Mouse (Mus musculus) heart, adult 2 months (tissue): Measurements from ENCODE around the gene Lingo1. TPM values are rescaled to one million over a fixed set of nuclear protein-coding genes. Genes with fewer than 3 reads are reported as not detected.

ENCODE experiments used
- DNase-seq, 2 experiments: peaks; one replicate each; pipeline ENCODE4 v3.0.0; 2021
- H3K27ac ChIP-seq: fragments of 200-600 bp; 2 replicates; pipeline ENCODE4 v1.8.1; 2022
- H3K27me3 ChIP-seq: fragments of 200-500 bp; 2 replicates; pipeline ENCODE4 v1.6.1; 2012; ENCODE audit warnings: mild to moderate bottlenecking, low read length, inconsistent platforms, mixed read lengths; ENCODE audit not compliant: control insufficient read depth, insufficient read depth
- H3K36me3 ChIP-seq: fragments of 200-500 bp; 2 replicates; pipeline ENCODE4 v1.6.1; 2012; ENCODE audit warnings: low read length, inconsistent platforms; ENCODE audit not compliant: control insufficient read depth, insufficient read depth
- H3K4me1 ChIP-seq: fragments of 200-500 bp; 2 replicates; pipeline ENCODE4 v1.6.1; 2011; ENCODE audit warnings: low read length; ENCODE audit not compliant: control insufficient read depth, insufficient read depth
- H3K4me3 ChIP-seq: fragments of 200-600 bp; 2 replicates; pipeline ENCODE4 v1.8.1; 2022
- H3K79me2 ChIP-seq: fragments of 200-500 bp; replicated peaks from 2 replicates; pipeline ENCODE4 v1.6.1; 2012; ENCODE audit warnings: mild to moderate bottlenecking, inconsistent platforms, low read length, moderate library complexity, mixed read lengths; ENCODE audit not compliant: control insufficient read depth, insufficient read depth
- H3K9ac ChIP-seq: fragments of 200-500 bp; 2 replicates; pipeline ENCODE4 v1.6.1; 2012; ENCODE audit warnings: low read depth, mild to moderate bottlenecking, control low read depth, inconsistent platforms, low read length, mixed read lengths
- CTCF ChIP-seq: fragments of 200-600 bp; IDR thresholded peaks from 2 replicates; pipeline ENCODE4 v1.8.1; 2022; ENCODE audit warnings: antibody characterized with exemption, mild to moderate bottlenecking, moderate library complexity
- EP300 ChIP-seq: fragments of 200-500 bp; IDR thresholded peaks from 2 replicates; pipeline ENCODE4 v1.6.1; 2011; ENCODE audit warnings: low read depth, low read length, control low read depth; ENCODE audit not compliant: insufficient read depth
- POLR2A ChIP-seq: fragments of 200-500 bp; IDR thresholded peaks from 2 replicates; pipeline ENCODE4 v1.6.1; 2011; ENCODE audit warnings: mild to moderate bottlenecking, low read depth, low read length, control low read depth; ENCODE audit not compliant: insufficient read depth
- WGBS: fragments of 180-500 bp; shearing (Covaris S2); methylation state at CpG from one replicate; pipeline ENCODE4 v1.1.7; 2018; 5-methylcytosine and 5-hydroxymethylcytosine counted together
- intact Hi-C: fragments of 180-260 bp; cut with DNase I; formaldehyde crosslinking; loops from one replicate; pipeline ENCODE4 v1.15.1; 2025
- polyA plus RNA-seq: library from polyadenylated mRNA; depleted of rRNA; stranded (reverse); fragments of >200 nt; gene quantifications from 2 replicates; pipeline ENCODE4 v1.2.3, GENCODE M21; 2012
- total RNA-seq, 2 experiments: library from RNA; stranded (reverse); gene quantifications; 2 replicates each; pipeline ENCODE4 v1.2.3; 2021

Gene Lingo1
- total and polyA plus RNA-seq, 3 experiments = 1.2 to 5.5 (median 1.3) TPM

DNA sequence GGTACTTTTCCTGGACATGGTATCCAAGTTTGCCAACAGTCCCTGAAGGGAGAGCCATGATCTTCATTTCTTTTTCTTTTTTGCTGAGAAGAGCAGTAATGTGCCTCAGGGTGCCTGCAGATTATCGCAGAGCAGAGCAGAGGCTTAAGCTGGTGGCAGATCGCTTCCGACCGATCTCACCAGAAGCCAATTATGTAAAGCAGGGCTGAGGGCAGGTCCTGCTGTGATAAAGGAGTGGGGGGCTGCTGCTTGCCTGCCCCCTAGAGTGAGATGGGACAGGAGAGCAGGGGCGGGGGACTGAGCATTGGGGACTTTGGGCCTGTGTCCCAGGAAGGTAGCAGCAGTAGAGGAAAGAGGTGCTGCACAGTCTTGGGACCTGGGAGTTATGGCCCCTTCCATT lies 186.8 kb downstream of the Lingo1 start:
- Histone ChIP-seq H3K79me2 (no peaks in the 10 kb centered on the region), H3K4me1 (no peaks in the 10 kb centered on the region), H3K9ac (no peak overlapping the region), H3K27me3 (no peaks in the 10 kb centered on the region), H3K36me3 (no peaks in the 10 kb centered on the region), H3K4me3 (no peak overlapping the region), H3K27ac (no peak overlapping the region)
- no peak for DNase-seq
- TF ChIP-seq EP300 = no peak
- TF ChIP-seq CTCF = no peak
- TF ChIP-seq POLR2A = no peak
- WGBS = 75% methylated on average over 5 of the region's 5 CpGs
- intact Hi-C loops = no loop called here

DNA sequence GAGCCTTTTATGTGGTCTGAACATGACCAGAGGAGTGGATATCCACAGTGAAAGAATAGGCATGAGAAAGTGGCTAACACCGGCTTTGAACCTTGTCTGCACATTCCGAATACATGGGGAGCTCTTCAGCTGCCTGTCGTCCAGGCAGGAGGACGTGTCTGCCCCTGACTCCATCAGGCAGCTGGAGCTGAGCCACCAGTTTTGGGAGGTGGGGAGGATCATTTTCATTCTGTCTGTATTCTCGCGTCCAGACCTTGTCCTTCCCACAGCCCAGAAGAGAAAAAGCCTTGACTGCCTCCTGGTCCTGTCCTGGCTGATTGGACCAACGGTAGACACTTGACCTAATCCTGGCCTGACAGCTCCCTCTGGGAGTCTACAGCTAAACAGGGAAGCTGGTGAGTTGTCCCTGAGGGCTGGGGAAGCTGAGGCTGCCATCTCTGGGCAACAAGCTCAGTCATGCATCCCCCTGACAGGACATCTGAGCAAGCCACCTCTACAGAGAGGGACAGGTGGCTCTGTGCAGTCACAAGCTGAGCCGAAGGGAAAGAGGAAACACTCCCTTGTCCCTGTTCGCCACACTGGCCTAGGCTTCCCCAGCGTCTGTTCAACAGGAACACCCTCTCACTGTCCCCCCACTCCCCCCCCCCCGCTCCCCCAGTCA lies 187.4 kb downstream of the Lingo1 start:
- TF ChIP-seq CTCF = no peak
- TF ChIP-seq EP300 = no peak
- no peak for TF ChIP-seq POLR2A
- no peak for DNase-seq
- no peak overlapping the region for H3K4me3 ChIP-seq
- no peaks in the 10 kb centered on the region for H3K4me1 ChIP-seq
- H3K36me3 ChIP-seq = no peaks in the 10 kb centered on the region
- no peaks in the 10 kb centered on the region for H3K79me2 ChIP-seq
- H3K27me3 ChIP-seq = no peaks in the 10 kb centered on the region
- H3K9ac ChIP-seq = no peak overlapping the region
- intact Hi-C loops = no loop called here
- no peak overlapping the region for H3K27ac ChIP-seq
- WGBS = 46% methylated on average over 11 of the region's 11 CpGs

DNA sequence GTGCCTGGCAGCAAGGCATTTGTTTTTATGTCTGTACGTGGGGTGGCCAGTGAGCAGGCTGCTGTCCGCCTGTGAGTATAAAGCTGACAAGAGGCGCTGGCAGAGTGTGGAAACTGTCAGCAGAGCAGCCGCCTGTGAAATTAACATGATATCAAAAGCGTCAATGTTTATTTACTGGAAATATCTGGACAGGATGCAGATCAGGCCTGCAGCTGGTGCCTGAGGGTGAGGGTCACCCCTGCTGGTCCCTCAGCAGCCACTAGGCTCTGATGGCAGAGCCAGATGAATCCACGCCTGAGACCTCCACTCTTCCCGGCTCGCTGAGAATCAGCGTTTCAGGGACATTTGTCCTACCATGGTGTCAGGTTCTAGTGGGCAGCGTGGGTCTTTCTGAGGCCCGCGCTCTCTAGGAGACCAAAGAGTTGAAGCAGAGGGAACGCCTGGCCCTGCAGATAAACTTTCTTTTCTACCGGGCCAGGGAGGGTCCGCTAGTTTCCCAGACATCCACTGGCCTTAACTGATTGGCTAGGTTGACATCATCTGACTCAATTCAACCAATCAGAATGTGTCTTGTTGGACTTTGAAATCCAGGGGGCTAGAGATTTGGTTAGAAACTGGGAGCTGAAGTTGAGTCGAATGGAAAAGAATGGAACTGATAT lies 190.1 kb downstream of the Lingo1 start:
- no peaks in the 10 kb centered on the region for H3K27me3 ChIP-seq
- H3K27ac ChIP-seq = no peak overlapping the region
- H3K79me2 ChIP-seq = no peaks in the 10 kb centered on the region
- intact Hi-C loops = no loop called here
- no peak overlapping the region for H3K4me3 ChIP-seq
- TF ChIP-seq EP300 (no peak), CTCF (no peak), POLR2A (no peak)
- H3K36me3 ChIP-seq = no peaks in the 10 kb centered on the region
- no peak overlapping the region for H3K9ac ChIP-seq
- DNase-seq = no peak
- no peaks in the 10 kb centered on the region for H3K4me1 ChIP-seq
- 54% methylated on average over 16 of the region's 16 CpGs for WGBS

DNA sequence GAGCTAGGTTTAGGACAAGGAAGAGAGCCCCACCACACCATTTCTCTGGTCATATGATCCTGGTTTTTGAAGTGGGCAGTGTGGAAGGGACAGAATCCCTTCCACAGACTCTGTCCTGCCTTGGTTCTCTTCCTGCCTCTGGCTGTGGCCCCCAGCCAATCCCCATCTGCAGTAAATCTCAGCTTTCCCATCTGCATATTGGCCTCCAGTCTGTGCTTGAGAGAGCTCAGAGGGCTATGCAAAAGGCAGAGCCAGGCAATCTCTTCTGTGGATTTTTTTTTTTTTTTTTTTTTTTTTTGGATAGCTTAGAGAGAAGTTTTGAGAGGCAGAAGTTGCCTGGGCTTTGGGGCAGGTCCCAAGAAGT lies 190.8 kb downstream of the Lingo1 start:
- no peak for TF ChIP-seq CTCF
- TF ChIP-seq POLR2A = no peak
- TF ChIP-seq EP300 = no peak
- Histone ChIP-seq H3K27me3 (no peaks in the 10 kb centered on the region), H3K36me3 (no peaks in the 10 kb centered on the region), H3K4me1 (no peaks in the 10 kb centered on the region), H3K9ac (no peak overlapping the region), H3K27ac (no peak overlapping the region), H3K4me3 (no peak overlapping the region), H3K79me2 (no peaks in the 10 kb centered on the region)
- no peak for DNase-seq
- intact Hi-C loops = no loop called here

DNA sequence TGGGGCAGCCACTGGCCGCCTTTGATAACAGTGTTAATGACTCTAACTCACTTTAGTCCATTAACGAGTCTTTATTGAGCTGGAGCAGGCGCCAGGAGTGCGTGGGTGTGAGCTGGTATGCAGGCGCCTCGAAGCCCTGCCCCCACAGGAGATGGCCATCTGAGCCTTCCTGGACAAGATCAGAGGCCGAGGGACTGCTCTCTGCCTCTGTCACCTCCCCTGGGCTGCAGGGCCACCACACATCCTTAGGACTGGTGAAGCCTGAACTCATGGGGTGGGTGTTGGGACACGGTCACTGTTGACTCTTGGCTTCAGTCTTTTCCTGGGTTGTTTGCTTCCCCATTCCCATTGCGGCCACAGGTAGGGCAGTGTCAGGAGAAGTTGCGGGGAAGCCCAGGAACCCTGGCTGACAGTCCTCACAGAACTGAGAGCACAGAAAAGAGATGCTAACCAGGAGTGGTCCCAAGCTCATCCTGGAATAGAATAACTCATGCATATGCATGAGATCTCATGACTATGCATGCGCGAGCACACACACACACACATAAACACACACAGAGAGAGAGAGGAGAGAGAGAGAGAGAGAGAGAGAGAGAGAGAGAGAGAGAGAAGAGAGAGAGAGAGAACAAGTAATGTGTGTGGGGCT lies 191.3 kb downstream of the Lingo1 start:
- DNase-seq = no peak
- Histone ChIP-seq H3K36me3 (no peaks in the 10 kb centered on the region), H3K4me1 (no peaks in the 10 kb centered on the region), H3K27me3 (no peaks in the 10 kb centered on the region), H3K79me2 (no peaks in the 10 kb centered on the region), H3K9ac (no peak overlapping the region), H3K4me3 (no peak overlapping the region), H3K27ac (no peak overlapping the region)
- intact Hi-C loops = no loop called here
- WGBS = 47% methylated on average over 12 of the region's 12 CpGs
- TF ChIP-seq CTCF (no peak), EP300 (no peak), POLR2A (no peak)

DNA sequence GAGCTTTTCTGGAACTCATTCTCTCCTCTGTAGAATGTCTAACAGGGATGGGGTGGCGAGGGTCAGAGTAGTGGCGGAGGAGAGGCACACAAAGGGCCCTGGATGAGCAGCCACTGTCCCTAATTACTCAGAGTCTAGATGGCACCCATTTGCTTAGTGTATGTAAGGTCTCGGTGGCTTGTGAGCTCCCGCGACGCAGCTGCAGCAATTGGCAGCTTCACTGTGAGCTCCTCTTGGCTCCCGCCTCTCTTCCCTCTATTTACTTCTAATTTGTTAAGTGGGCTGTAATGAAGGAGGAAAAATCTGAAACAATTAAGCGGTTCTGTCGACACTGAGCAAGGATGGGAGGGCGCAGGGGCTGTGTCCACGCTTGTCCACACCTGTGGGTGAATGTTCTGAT lies 195.6 kb downstream of the Lingo1 start:
- Histone ChIP-seq H3K27me3 (no peaks in the 10 kb centered on the region), H3K36me3 (no peaks in the 10 kb centered on the region), H3K27ac (no peak overlapping the region), H3K79me2 (no peaks in the 10 kb centered on the region), H3K4me1 (no peaks in the 10 kb centered on the region), H3K9ac (no peak overlapping the region), H3K4me3 (no peak overlapping the region)
- 77% methylated on average over 11 of the region's 11 CpGs for WGBS
- intact Hi-C loops = no loop called here
- TF ChIP-seq CTCF = no peak
- TF ChIP-seq POLR2A = no peak
- TF ChIP-seq EP300 = no peak
- DNase-seq = no peak
